Mouse (Mus musculus): ENCODE results near the gene Osbpl3.

Osbpl3 gene

DNA sequence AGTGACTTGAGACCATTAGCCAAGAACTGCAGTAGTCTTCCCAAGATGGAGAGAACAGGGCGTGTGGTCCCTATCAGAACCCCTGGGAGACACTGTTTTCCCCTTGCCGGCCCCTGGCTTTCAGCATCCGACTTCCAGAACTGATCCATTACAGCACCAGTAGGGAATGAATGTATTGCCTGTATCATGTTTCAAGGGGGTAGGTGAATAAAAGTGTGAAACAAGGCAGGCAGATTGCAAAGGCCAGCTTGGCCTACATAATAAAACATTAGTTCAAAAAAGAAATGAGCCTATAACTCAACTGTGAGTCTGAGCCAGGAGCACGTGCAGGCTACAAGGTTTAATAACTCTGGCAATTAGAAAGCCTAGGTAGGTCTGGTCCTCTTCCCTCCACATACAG lies 52.5 kb downstream of the Osbpl3 start:
- no peak for DNase-seq (ENCODE audit: low spot score in 2 of 2)

DNA sequence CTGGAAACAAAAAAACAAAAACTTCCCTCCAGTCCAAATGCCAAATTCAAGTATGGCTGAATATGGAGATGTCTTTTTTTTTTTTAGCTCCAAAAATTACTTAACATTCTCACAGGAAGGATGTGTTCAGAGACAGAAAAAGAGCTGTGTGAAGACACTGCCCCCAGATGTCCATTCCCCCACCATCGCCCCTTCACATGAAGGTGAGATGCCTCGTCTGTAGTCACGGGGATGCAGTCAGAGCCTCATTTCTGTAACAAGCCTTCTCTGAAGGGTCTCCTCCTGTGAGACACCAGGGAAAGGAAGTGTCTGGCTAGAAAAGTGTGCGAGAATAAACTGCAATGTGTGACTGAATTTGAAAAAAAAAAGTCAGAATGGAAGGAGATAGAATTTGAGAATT lies 53.1 kb downstream of the Osbpl3 start:
- DNase-seq (ENCODE audit: low spot score in 2 of 2): no peak

DNA sequence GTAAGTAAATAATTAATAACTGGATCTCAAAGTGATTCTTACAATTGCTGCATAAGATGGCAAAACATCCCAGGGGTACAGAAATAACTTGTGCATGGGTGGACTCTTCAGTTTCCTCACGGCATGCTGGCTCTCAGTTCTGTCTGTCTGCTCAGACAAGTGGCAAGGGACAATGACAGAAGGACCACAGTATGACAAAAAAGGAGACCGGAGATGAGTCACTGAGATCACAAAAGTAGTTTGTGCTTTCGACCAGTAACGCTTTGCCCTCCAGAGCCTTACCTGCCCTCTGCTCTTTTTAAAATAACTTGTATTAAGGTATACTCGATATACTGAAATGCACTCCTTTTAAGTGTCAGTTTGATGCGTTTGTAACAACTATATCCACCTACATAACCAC lies 55.8 kb downstream of the Osbpl3 start:
- no peak for DNase-seq (ENCODE audit: low spot score in 2 of 2)

DNA sequence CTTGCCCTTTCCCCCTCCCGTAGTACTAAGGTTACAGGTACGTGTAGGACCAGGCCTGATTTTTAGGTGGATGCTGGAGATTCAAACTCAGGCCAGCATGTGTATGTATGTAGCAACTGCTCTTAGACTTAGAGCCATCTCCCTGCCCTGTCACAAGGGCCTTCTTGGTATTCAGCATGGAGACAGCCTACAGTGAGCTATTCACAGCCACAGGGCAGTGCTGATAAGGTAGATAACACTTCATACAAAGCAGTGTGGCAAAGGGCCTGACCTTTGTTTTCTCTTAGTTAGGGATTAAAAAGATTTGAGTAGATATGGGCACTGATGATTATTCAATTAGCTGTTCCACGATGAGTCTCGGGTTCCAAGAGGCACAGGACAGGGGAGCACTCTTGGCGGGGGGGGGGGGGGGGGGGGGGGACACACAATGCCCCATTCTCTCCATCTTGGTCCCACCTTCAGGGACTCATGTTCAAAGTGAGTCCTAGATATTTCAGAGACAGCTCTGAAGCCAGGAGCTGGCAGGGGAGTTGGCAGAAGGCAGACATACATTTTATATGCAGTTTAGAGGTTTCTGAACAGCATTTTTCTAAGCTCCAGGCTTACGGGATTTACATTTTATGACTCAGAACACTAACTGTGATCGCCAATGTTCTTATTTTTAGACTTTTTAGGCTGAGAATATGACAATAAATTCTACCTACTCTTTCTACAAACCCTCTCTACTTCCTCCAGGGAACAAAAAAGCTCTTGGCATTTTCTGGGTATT lies 56.4 kb downstream of the Osbpl3 start:
- no peak for DNase-seq (ENCODE audit: low spot score in 2 of 2)

DNA sequence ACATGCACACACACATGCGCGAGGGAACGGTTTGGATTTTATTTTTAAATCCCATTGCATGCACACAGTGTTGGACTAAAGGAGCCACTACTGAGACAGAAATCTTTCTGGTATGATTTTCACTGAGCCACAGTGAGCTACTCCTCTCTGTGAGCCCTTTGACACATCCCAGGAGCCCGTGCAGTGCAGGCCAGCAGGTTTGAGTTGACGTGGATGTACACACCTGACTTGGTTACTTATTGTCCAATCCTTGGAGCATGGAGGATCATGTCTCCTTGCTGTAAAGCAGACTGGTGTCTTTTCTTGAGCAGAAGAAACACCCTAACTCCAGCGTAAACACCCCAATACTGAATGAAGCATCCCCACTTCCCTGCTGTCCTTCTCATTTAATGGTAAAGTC lies 57.7 kb downstream of the Osbpl3 start:
- no peak for DNase-seq (ENCODE audit: low spot score in 2 of 2)

DNA sequence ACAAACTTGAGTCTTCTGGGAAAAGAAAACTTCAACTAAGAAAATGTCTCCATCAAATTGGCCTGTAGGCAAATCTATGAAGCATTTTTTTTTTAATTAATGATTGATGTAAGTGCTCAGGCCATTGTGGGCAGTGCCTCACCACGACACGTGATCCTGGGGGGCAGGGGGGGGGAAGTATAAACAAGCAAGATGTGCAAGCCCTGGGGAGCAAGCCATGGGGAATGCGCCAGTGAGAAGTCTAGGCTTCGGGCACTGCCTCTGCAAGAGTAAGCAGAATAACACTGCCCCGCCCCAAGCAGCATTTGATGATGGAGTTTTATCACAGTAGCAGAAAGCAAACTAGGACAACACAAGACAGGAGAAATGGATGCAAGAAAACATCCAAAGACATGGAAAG lies 58.9 kb downstream of the Osbpl3 start:
- DNase-seq (ENCODE audit: low spot score in 2 of 2): no peak

DNA sequence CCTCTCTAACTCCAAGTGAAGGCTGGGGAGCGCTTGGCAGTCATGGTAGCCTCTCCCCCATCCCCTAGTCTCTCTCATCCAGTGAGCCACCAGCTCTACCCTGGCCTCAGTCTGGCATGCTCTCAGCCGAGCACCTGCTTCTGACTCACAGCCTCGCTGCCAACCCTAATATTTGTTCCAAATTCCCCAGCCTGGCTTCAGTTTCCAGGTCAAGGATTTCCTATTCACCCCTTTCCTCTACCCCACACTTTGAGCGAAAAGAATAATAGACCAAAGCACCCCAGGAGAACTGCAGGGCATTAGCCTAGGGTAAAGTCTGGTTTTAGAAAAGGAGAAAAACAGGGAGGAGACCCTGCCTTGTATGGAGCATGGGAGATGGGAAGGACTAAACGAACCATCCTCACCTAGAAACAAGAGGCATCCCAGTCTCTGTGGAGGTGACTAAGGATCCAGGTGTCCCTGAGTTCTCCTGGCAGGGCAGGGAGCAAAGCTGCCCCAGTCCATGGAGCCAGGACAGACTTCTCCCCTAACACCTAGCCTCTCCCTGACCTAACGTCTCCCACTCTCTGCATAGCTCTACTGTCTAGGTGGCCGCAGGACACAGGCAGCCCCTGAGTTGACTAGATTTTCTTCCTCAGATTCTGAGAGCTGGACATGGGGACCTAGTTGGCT lies 60.2 kb downstream of the Osbpl3 start:
- no peak for DNase-seq (ENCODE audit: low spot score in 2 of 2)

DNA sequence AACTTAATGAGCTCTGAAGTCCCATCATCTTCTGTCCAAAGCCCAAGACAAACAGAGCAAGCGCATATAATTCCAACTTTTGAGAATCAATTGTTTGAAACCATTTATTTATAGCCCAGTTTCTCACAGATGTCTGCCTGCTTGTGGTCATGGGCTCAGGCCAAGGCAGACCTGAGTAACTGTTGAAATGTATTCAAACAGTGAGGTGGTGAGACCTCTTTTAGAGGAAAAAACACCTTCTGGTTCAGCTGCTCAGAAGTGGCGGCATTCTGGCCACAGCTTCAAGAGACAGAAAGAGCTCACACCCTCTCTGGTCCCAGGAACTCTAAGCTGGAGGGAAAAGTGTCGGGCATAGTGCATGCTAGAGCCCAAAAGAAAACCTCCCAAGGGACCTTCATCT lies 61.6 kb downstream of the Osbpl3 start:
- no peak for DNase-seq (ENCODE audit: low spot score in 2 of 2)

DNA sequence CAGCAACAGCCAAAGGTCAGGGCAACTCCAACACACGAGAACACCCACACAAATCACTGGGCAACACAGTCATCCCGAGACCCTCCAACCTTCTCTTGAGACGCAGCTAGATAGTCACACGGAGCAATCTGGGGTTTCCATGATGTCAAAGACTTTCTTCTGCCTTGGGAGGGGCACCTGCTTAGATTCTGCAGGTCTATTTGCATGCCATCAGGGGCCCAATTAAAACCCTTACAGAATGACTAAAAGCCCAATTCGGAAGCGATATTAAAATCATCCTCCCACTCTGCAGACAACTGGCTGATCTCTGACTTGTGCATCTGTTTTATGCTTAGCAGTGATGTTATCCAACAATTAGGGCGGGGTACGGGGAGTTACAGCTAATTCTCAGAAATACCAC lies 62.0 kb downstream of the Osbpl3 start:
- DNase-seq (ENCODE audit: low spot score in 2 of 2): no peak

DNA sequence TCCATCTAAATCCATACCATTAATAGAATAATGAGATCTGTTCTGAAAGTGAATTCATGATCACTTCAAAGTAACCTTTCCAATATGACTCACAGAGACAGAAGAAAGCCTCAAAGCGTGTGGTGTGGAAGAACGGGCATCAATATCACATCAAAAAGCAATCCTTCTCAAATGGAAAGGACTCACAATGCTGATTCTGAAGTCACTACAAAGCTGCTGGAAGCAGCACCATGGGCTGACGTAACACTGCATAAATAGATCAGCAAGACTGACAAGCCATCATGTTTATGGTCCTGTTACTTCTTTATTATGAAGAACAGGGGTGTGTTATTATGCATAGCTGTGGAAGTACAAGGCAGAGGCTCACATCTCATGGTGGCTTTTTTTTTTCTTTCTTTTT lies 64.0 kb downstream of the Osbpl3 start:
- DNase-seq (ENCODE audit: low spot score in 2 of 2): no peak

DNA sequence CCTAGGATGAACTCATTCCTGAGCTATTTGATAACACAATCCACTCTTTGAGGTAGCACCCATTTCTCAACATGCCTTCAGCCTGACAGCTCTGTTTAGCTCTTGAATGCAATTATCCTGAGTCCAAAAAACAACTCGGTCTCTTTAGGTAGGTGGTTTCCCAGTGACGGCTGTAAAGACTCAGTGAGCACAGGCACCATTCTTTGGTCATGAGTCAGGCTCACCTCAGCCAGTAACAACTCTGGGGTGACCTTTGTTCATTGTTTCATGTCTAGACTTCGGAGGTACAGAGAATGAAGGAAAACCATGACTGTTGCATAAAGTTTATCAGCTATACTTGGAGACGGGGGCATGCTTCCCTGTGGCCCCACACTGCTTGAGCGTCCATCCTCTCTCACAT lies 65.7 kb downstream of the Osbpl3 start:
- DNase-seq (ENCODE audit: low spot score in 2 of 2): no peak

DNA sequence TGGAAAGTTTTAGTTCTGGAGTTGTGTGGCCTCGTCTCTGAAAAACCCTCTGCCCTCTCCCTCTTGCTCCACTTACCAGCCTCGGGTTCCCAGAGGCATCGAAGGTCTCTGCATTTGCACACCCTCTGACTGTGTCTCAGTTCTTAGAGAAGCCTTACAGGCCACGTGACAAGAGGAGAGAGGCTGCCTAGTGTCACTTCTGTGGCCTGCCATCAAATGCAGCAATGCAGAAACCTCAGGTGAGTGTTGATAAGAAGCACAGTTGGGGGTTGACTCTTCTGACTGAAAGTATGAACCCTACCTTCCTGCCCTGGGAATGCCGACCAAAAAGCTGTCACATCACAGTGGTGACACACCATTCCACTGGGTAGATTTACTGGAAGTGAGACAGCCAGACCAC lies 68.4 kb downstream of the Osbpl3 start:
- no peak for DNase-seq (ENCODE audit: low spot score in 2 of 2)

DNA sequence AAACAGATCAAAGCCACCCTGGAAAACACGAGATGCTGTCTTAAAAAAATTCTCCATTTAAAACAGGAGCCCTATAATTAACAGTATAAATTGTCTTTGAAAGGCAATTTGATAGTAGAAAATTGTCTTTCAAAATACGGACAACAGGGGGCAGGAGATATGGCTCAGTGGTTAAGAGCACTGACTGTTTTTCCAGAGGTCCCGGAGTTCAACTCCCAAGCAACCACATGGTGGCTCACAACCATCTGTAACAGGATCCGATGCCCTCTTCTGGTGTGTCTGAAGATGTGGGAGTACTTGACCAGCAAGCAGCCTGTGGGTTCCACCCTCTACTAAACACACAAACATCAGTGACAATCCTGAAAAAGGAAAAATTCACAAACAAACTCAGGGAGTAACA lies 69.5 kb downstream of the Osbpl3 start:
- DNase-seq (ENCODE audit: low spot score in 2 of 2): no peak

DNA sequence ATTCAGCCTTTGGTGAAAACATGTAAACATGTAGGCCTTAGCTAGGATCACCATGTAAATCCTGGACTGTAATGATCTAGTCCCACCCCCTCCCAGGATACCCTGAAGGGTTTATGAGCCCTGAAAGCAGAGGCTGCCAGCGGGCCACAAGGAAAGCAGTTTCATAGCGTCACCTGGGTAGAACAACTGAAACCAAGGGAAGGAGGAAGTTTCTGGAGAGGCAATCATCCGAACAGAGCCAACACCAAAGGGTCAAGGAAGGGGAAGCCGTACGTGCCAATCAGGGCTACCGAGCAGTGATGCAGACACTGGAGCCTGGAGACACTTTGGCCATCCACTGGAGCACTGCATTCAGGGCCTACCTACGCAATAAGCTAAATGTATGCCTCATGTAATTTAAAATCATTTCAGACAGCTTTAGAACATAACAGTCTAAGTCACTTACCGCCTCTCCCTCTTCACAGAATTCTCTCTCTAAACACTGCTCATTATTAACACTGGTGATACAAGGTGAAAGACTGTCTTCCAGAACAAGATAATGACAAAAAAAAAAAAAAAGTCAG lies 70.5 kb downstream of the Osbpl3 start:
- DNase-seq (ENCODE audit: low spot score in 2 of 2): no peak

DNA sequence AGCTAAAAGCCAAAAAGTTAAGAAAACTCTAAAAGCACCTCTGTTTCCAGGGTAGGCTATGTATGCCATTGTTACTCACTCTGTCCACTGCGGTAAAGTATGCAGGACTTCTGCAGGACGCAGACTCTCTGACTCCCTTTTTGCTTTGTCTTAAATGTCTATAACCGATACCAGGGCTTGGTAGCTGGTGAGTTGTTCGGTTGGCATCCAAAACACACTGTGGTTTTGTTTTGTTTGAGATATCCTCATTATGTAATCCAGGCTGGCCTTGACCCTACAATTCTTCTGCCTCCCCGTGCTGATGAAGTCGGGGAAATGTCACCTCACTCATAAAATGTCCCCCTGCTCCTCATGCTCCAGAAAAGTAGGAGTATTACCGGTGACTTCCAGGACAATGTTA lies 73.3 kb downstream of the Osbpl3 start:
- no peak for DNase-seq (ENCODE audit: low spot score in 2 of 2)

DNA sequence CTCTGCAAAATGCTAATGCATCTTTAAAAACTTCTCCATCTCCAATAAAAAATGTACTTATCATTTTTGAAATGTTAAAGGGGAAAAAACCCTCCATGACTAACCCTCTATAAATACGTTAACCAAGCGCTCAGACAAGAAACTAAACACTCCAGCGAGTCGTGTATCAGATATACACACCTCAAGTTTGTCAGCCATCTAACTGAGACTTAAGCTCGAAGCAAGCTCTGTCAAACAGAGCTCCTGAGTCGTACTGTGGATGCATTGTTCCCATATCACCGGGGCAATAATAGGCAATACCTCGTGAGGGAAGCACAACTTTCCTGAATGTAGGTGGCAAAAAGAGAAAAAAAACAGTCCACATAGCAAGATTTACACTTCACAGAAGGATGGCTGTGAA lies 73.8 kb downstream of the Osbpl3 start:
- no peak for DNase-seq (ENCODE audit: low spot score in 2 of 2)

DNA sequence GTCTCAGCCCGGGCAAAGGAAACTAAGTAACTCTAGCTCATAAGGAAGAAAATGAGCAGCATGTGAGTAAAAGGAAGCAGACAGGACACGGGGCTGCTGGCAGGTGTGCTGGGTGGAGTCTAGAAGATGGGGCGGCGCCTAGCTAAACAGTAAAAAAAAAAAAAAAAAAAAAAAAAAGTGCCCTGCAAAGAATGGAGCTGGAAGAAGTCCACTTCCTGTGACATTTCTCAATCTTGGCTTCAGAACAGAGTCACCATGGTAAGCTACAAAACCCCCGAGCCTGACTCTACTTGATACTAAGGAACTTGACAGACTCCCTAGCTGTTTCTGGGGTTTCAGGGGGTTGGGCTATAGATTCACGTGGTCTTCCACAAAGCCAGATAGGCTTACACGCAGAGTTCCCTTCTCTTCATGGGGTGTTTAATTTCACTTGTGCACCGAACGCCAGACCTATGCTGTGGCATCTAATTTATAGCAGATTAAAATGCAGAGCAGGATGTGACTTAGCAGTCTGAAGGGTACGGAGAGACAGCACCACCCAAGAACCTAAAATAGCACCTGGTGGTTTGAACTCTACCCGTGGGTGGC lies 74.4 kb downstream of the Osbpl3 start:
- no peak for DNase-seq (ENCODE audit: low spot score in 2 of 2)

DNA sequence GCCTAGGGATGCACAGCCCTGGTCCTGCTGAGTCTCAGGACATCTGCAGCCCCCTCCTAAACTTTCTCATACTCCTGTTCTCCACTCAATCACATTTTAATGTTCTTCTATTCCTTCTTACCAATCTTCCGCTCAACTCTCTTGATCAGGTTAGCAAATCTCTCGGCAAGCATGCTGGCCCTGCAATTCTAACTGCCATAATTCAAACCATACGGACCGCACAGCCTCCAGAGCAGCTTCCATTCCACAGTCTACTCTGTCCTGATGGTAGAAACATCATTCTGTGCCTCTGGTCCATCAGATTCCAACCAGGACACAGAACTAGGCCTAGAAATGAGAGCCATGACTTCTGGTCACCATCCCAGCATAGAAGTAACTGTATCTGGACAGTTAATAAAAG lies 76.3 kb downstream of the Osbpl3 start:
- no peak for DNase-seq (ENCODE audit: low spot score in 2 of 2)

DNA sequence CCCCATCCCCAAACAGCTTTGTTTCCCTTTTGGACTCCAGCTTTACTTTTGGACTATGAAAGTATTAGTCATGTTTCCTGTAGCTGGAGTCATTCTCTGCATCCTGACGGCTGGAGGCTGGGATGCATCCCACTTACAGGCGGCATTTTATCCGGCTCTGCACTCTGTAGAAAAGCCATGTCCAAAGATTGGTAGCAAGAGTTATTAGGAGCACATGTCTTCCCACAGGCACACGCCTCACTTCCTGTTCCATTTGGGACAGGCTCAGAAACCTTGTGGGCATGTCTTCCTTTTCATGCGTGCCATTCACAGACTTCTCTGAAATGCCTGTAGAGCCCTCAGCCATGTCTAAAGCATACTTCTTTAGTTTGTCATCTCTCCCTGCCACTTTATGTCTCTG lies 76.9 kb downstream of the Osbpl3 start:
- DNase-seq (ENCODE audit: low spot score in 2 of 2): no peak

DNA sequence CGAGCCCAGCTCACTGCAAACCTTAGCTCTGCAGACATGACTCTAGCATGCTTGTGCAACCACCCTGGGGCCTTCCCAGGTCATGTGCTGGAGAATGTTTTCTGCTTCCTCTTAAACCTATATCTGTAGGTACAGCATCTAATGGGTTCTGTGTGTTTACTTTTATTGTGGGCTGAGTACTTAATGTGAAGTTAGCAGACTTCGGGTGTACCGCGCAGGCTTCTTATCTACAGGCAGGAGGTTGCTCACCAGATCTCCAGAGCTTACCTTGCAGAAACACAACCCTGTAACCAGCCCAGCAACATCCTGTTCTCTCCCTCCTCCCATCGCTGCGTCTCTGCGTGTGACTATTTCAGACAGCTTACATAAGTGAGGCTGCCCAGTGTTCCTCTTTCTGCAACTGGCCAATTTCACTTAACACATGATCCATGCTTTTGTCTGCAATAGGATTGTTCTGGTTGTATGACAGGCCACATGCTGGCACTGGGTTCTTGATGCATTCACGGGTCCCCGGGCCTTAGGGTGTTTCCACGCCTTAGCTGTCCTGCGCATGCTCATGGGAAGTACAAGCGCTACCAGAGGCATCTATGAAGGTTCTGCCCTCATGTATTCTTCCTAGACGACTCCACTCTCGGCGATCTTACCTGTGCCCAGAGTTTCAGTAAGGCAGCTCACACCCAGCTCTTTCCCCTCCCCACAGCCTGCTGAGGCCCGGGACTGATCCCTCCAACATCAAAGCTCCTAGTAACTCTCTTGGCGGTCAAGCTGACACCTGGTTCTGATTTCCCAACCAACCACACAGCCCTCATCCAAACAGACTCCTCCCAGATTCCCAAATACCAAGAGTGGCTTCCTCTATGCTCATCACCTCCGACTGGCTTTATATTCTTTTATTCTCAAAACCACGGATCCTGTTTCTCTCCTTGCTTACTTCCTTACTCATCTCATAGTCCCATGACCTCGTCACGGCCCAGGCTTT lies 78.0 kb downstream of the Osbpl3 start:
- DNase-seq (ENCODE audit: low spot score in 2 of 2): no peak

DNA sequence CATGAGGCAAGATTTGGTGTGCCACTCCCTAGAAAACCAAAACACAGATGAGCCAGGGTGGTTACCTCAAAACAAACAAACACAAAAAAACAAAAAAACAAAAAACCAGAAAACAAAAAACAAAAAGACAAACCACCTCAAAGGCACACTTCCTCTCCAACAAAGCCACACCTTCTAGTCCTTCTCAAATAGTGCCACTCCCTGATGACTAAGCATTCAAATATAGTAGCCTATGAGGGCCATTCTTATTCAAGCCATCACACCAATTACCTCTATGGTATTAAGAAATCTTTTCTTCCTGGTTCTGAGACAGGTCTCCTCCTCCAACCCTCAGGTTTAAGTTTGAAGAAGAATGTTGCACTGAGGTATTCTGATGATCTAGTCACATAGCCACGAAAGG lies 79.3 kb downstream of the Osbpl3 start:
- no peak for DNase-seq (ENCODE audit: low spot score in 2 of 2)
